8 mouse cellular contexts compared by ENCODE assay signal in genomic region chr11:31807461-31808215, GRCm38 (mm10).
DNase-seq lines count a peak whose midpoint lies in the region; ATAC-seq and TF ChIP-seq lines count a peak whose summit lies in the region.

No protein-coding gene starts in this region.

- H3K27ac ChIP-seq in kidney, adult 2 months (ENCODE audit: insufficient read depth, low read depth, low read length) = peak overlapping the region; percentile 89
- H3K27ac ChIP-seq in liver, embryonic 14.5 days = peak overlapping the region; percentile 58

- TF ChIP-seq POLR2A in kidney, adult 2 months (IDR thresholded peaks at IDR 0.05; ENCODE audit: low read depth, low read length) = no peak

- TF ChIP-seq EP300 in liver, embryonic 14.5 days (IDR thresholded peaks at IDR 0.05; ENCODE audit: low read depth) = no peak

- H3K9me3 ChIP-seq in liver, embryonic 14.5 days (ENCODE audit: control insufficient read depth, low read length) = peaks cover 3% of the 10 kb centered on the region; the same call in 1 of the 2 replicates

- H3K4me1 ChIP-seq in kidney, adult 2 months (ENCODE audit: control insufficient read depth, insufficient read depth, low read length) = peaks cover 38% of the 10 kb centered on the region
- peaks cover 64 to 70% of the 10 kb centered on the region in 2 experiments for H3K4me1 ChIP-seq in liver, embryonic 14.5 days (replicated peaks; ENCODE audit: control insufficient read depth in 2 of 2, insufficient read depth in 2 of 2, low read length in 1 of 2)

- no peak overlapping the region for H3K4me2 ChIP-seq in liver, embryonic 14.5 days (ENCODE audit: low read depth)

- no peak for TF ChIP-seq CTCF in kidney, adult 2 months (conservative IDR thresholded peaks at IDR 0.05; ENCODE audit: insufficient read depth, insufficient read length, low read depth, low read length)
- no peak for TF ChIP-seq CTCF in liver, embryonic 14.5 days (IDR thresholded peaks at IDR 0.05; ENCODE audit: low read depth)

- peak; percentile 34 for ATAC-seq in erythroblast, adult 5-6 weeks (replicated peaks; ENCODE audit: low FRiP score, poor library complexity, severe bottlenecking)
- no peak for ATAC-seq in liver, embryonic 14.5 days (ENCODE audit: insufficient read depth)

- no peak overlapping the region for H3K4me3 ChIP-seq in kidney, adult 2 months (ENCODE audit: insufficient read depth, low read depth, low read length)
- H3K4me3 ChIP-seq in liver, embryonic 14.5 days (ENCODE audit: insufficient read depth in 1 of 2, low read depth in 2 of 2, low read length in 2 of 2) = no peak overlapping the region

- no peaks in the 10 kb centered on the region for H3K36me3 ChIP-seq in kidney, adult 2 months (ENCODE audit: control insufficient read depth, insufficient read depth, low read length)
- no peaks in the 10 kb centered on the region for H3K36me3 ChIP-seq in liver, embryonic 14.5 days (replicated peaks; ENCODE audit: control insufficient read depth, insufficient read depth, low read depth)

- no peaks in the 10 kb centered on the region for H3K27me3 ChIP-seq in kidney, adult 2 months (replicated peaks; ENCODE audit: control insufficient read depth, insufficient read depth, low read length)
- H3K27me3 ChIP-seq in liver, embryonic 14.5 days (ENCODE audit: control insufficient read depth, insufficient read depth, low read length) = no peaks in the 10 kb centered on the region

- WGBS in kidney, adult 2 months = 51% methylated on average over 8 of the region's 8 CpGs
- 68% methylated on average over 8 of the region's 8 CpGs for WGBS in liver, embryonic 14.5 days (ENCODE audit: insufficient replicate concordance)

- peak; percentile 46 to 64 for DNase-seq in left cerebral cortex, adult 18-20 months (ENCODE audit: low spot score in 2 of 2)
- DNase-seq in left cerebral cortex, adult 11 months (ENCODE audit: low spot score) = no peak
- peak; percentile 74 for DNase-seq in adrenal gland, adult 2 months
- DNase-seq in kidney, adult 2 months = peak; percentile 97
- DNase-seq in liver, embryonic 14.5 days (ENCODE audit: low read depth in 3 of 3, low spot score in 3 of 3) = no peak
- peak; percentile 47 to 72 for DNase-seq in right cerebral cortex, adult 2 months (ENCODE audit: low spot score in 2 of 2)
- no peak for DNase-seq in thymus, adult 18-20 months

- peak overlapping the region; percentile 40; the same call in 1 of the 2 replicates for H3K9ac ChIP-seq in liver, embryonic 14.5 days (replicated peaks)

Comparison
In these comparisons a context has a peak if more than half of its experiments do, and no peak if none do; other contexts are left out.
1. DNase-seq: peak in left cerebral cortex, adult 18-20 months (2 of 2), adrenal gland, adult 2 months (single experiment), kidney, adult 2 months (single experiment) and right cerebral cortex, adult 2 months (2 of 2); none in left cerebral cortex, adult 11 months (single experiment), liver, embryonic 14.5 days (0 of 3) and thymus, adult 18-20 months (0 of 2).